Mouse (Mus musculus) small intestine, adult 2 months (tissue): ENCODE measurements around the gene Odf2l. TPM values are rescaled to one million over a fixed set of nuclear protein-coding genes. Genes with fewer than 3 reads are reported as not detected.

Source experiments
- H3K27ac ChIP-seq: fragments of 200-500 bp; 2 replicates; pipeline ENCODE4 v1.5.1; 2012; ENCODE audit warnings: low read depth, low read length, control low read depth, inconsistent platforms; ENCODE audit not compliant: insufficient read depth
- H3K27me3 ChIP-seq: fragments of 200-500 bp; 2 replicates; pipeline ENCODE4 v1.6.1; 2012; ENCODE audit warnings: mild to moderate bottlenecking, moderate library complexity, low read length, inconsistent platforms; ENCODE audit not compliant: control insufficient read depth, insufficient read depth
- H3K36me3 ChIP-seq: fragments of 200-500 bp; 2 replicates; pipeline ENCODE4 v1.6.1; 2012; ENCODE audit warnings: mild to moderate bottlenecking, low read length, control low read depth, inconsistent platforms; ENCODE audit not compliant: control insufficient read depth, insufficient read depth
- H3K4me1 ChIP-seq: fragments of 200-500 bp; 2 replicates; pipeline ENCODE4 v1.6.1; 2012; ENCODE audit warnings: low read length, inconsistent platforms, mixed read lengths; ENCODE audit not compliant: control insufficient read depth, insufficient read depth, insufficient read length
- H3K4me3 ChIP-seq: fragments of 200-500 bp; 2 replicates; pipeline ENCODE4 v1.5.1; 2012; ENCODE audit warnings: low read depth, mild to moderate bottlenecking, control low read depth, inconsistent platforms, low read length, moderate library complexity
- CTCF ChIP-seq: fragments of 200-500 bp; IDR thresholded peaks from 2 replicates; pipeline ENCODE4 v1.5.1; 2012; ENCODE audit warnings: low read depth, mild to moderate bottlenecking, control low read depth, inconsistent platforms, low read length, moderate library complexity, mixed read lengths; ENCODE audit not compliant: insufficient replicate concordance, insufficient read length; ENCODE audit errors: extremely low read depth
- POLR2A ChIP-seq: fragments of 200-500 bp; IDR thresholded peaks from 2 replicates; pipeline ENCODE4 v1.6.1; 2012; ENCODE audit warnings: low read depth, mild to moderate bottlenecking, control low read depth, inconsistent platforms, low read length, moderate library complexity
- WGBS: fragments of 180-500 bp; shearing (Covaris S2); methylation state at CpG from one replicate; pipeline ENCODE4 v1.1.7; 2018; 5-methylcytosine and 5-hydroxymethylcytosine counted together
- polyA plus RNA-seq: library from polyadenylated mRNA; depleted of rRNA; stranded (reverse); fragments of >200 nt; gene quantifications from 2 replicates; pipeline ENCODE4 v1.2.3, GENCODE M21; 2012

Gene Odf2l
- polyA plus RNA-seq, 1 experiment: 0.74 TPM

- peaks cover 6% of the 10 kb centered on the region; the same call in 1 of the 2 replicates for H3K36me3 ChIP-seq
- no peaks in the 10 kb centered on the region for H3K4me1 ChIP-seq
- no peak overlapping the region for H3K27ac ChIP-seq
- TF ChIP-seq CTCF: no peak
- no peak for TF ChIP-seq POLR2A
- H3K27me3 ChIP-seq: no peaks in the 10 kb centered on the region
- H3K4me3 ChIP-seq: no peak overlapping the region
- WGBS: 93% methylated on average over 6 of the region's 6 CpGs
These were observed 38.5 kb downstream of the Odf2l start for GRCm38 (mm10) chr3:145156883-145157282.

- Histone ChIP-seq H3K36me3 (peaks cover 6% of the 10 kb centered on the region; the same call in 1 of the 2 replicates), H3K27me3 (no peaks in the 10 kb centered on the region), H3K4me3 (no peak overlapping the region), H3K27ac (no peak overlapping the region), H3K4me1 (no peaks in the 10 kb centered on the region)
- TF ChIP-seq CTCF: no peak
- no peak for TF ChIP-seq POLR2A
- 92% methylated on average over 3 of the region's 3 CpGs for WGBS
These were observed 40.1 kb downstream of the Odf2l start for GRCm38 (mm10) chr3:145158441-145158840.

DNA sequence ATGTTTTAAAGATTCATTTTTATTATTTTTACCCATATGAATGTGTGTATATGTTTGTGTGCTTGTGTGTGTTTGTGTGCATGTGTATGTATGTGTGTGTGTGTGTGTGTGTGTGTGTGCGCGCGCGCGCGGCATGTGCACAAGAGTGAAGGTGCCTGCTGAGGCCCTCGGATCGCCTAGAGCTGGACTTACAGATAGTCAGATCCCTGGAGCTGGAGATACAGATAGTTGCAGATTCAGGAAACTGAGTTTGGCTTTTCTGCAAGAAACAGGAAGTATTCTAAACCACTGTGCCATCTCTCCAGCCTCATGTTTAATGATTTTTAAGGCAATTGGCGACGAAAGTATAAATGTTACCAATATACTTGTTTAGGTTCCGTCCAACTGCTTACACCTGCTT, 48.4 kb downstream of the Odf2l start:
- Histone ChIP-seq H3K4me1 (no peaks in the 10 kb centered on the region), H3K36me3 (no peaks in the 10 kb centered on the region), H3K27ac (no peak overlapping the region), H3K27me3 (no peaks in the 10 kb centered on the region), H3K4me3 (no peak overlapping the region)
- WGBS: 92% methylated on average over 11 of the region's 11 CpGs
- TF ChIP-seq POLR2A (no peak), CTCF (no peak)

GRCm38 (mm10) chr3:145167766-145168165, 49.4 kb downstream of the Odf2l start:
- Histone ChIP-seq H3K27me3 (no peaks in the 10 kb centered on the region), H3K4me3 (no peak overlapping the region), H3K36me3 (no peaks in the 10 kb centered on the region), H3K4me1 (no peaks in the 10 kb centered on the region), H3K27ac (no peak overlapping the region)
- WGBS: 82% methylated on average over 5 of the region's 5 CpGs
- no peak for TF ChIP-seq CTCF
- TF ChIP-seq POLR2A: no peak

GRCm38 (mm10) chr3:145168844-145169696, 50.7 kb downstream of the Odf2l start:
- 54% methylated on average over 13 of the region's 13 CpGs for WGBS
- H3K36me3 ChIP-seq: no peaks in the 10 kb centered on the region
- H3K27me3 ChIP-seq: no peaks in the 10 kb centered on the region
- H3K4me1 ChIP-seq: no peaks in the 10 kb centered on the region
- H3K4me3 ChIP-seq: no peak overlapping the region
- TF ChIP-seq CTCF (no peak), POLR2A (no peak)
- no peak overlapping the region for H3K27ac ChIP-seq

GRCm38 (mm10) chr3:145170028-145170427, 51.6 kb downstream of the Odf2l start:
- no peak overlapping the region for H3K27ac ChIP-seq
- H3K27me3 ChIP-seq: no peaks in the 10 kb centered on the region
- H3K4me3 ChIP-seq: no peak overlapping the region
- 75% methylated on average over 4 of the region's 4 CpGs for WGBS
- no peaks in the 10 kb centered on the region for H3K4me1 ChIP-seq
- H3K36me3 ChIP-seq: no peaks in the 10 kb centered on the region
- TF ChIP-seq CTCF (no peak), POLR2A (no peak)

- no peak for TF ChIP-seq CTCF
- no peak for TF ChIP-seq POLR2A
- Histone ChIP-seq H3K27ac (no peak overlapping the region), H3K4me3 (no peak overlapping the region), H3K36me3 (no peaks in the 10 kb centered on the region), H3K27me3 (no peaks in the 10 kb centered on the region), H3K4me1 (no peaks in the 10 kb centered on the region)
- WGBS: 82% methylated on average over 6 of the region's 6 CpGs
These were observed 52.4 kb downstream of the Odf2l start for GRCm38 (mm10) chr3:145170604-145171389.
